Mouse (Mus musculus) liver, embryonic 15.5 days (tissue): Measurements from ENCODE around the gene Lman2l. TPM values are rescaled to one million over a fixed set of nuclear protein-coding genes. Genes with fewer than 3 reads are reported as not detected.

Source experiments
- ATAC-seq: fragments of 200-750 bp; cut with Nextera tagmentation; 2 replicates; pipeline ENCODE4 v1.8.0; 2017; ENCODE audit warnings: moderate number of reproducible peaks, mild to moderate bottlenecking, moderate library complexity; ENCODE audit not compliant: insufficient read depth
- H3K27ac ChIP-seq: fragments of 300-500 bp; sonication (generic); replicated peaks from 2 replicates; pipeline ENCODE4 v1.5.1; 2015; ENCODE audit warnings: mild to moderate bottlenecking, inconsistent platforms
- H3K27me3 ChIP-seq: fragments of 300-500 bp; sonication (generic); 2 replicates; pipeline ENCODE4 v1.6.1; 2015; ENCODE audit warnings: mild to moderate bottlenecking, inconsistent platforms
- H3K36me3 ChIP-seq: fragments of 300-500 bp; sonication (generic); replicated peaks from 2 replicates; pipeline ENCODE4 v1.6.1; 2015; ENCODE audit warnings: moderate library complexity, mild to moderate bottlenecking, inconsistent platforms
- H3K4me1 ChIP-seq: fragments of 300-500 bp; sonication (generic); replicated peaks from 2 replicates; pipeline ENCODE4 v1.6.1; 2015; ENCODE audit warnings: inconsistent platforms
- H3K4me2 ChIP-seq: fragments of 300-500 bp; sonication (generic); 2 replicates; pipeline ENCODE4 v1.6.1; 2015; ENCODE audit warnings: moderate library complexity, mild to moderate bottlenecking, inconsistent platforms
- H3K4me3 ChIP-seq: fragments of 300-500 bp; sonication (generic); replicated peaks from 2 replicates; pipeline ENCODE4 v1.5.1; 2015; ENCODE audit warnings: mild to moderate bottlenecking, inconsistent platforms
- H3K9ac ChIP-seq: fragments of 300-500 bp; sonication (generic); 2 replicates; pipeline ENCODE4 v1.6.1; 2015; ENCODE audit warnings: moderate library complexity, mild to moderate bottlenecking, inconsistent platforms
- H3K9me3 ChIP-seq: fragments of 300-500 bp; sonication (generic); replicated peaks from 2 replicates; pipeline ENCODE4 v1.6.1; 2016; ENCODE audit warnings: inconsistent platforms
- WGBS: fragments of 180-500 bp; shearing (Covaris S2); methylation state at CpG from one replicate; pipeline ENCODE4 v1.1.7; 2015; ENCODE audit warnings: mixed read lengths; ENCODE audit not compliant: insufficient replicate concordance; 5-methylcytosine and 5-hydroxymethylcytosine counted together
- polyA plus RNA-seq: library from polyadenylated mRNA; unstranded; fragments of >200 nt; fragmentation: Nextera tagmentation; extraction: Ambion mirVana; gene quantifications from 2 replicates; pipeline ENCODE4 v1.2.1, GENCODE M21; 2015

Gene Lman2l
- polyA plus RNA-seq = 12.6 and 14.3 TPM in 2 replicates

- Histone ChIP-seq H3K4me3 (peak within 1 kb of the TSS; percentile 96), H3K27me3 (no peaks in the 10 kb centered on the region), H3K36me3 (no peaks in the 10 kb centered on the region; the same call in 1 of the 2 replicates), H3K9ac (peak within 1 kb of the TSS; percentile 81), H3K27ac (peak within 1 kb of the TSS; percentile 73), H3K4me1 (peaks cover 12% of the 10 kb centered on the region), H3K9me3 (no peaks in the 10 kb centered on the region), H3K4me2 (peak within 1 kb of the TSS; percentile 95)
- WGBS = under 1% methylated on average over 57 of the region's 57 CpGs
- ATAC-seq = peak; percentile 99
These were observed at the start of gene Lman2l for GRCm38 (mm10) chr1:36444471-36445464. Gene Lman2l, minus strand, starts transcription at chr1:36445271.

GRCm38 (mm10) chr1:36493299-36493698 is 48.2 kb upstream of the Lman2l start:
- Histone ChIP-seq H3K4me3 (no peak overlapping the region), H3K36me3 (no peaks in the 10 kb centered on the region), H3K4me1 (no peaks in the 10 kb centered on the region), H3K4me2 (no peak overlapping the region), H3K9me3 (no peaks in the 10 kb centered on the region), H3K27ac (no peak overlapping the region), H3K9ac (no peak overlapping the region), H3K27me3 (no peaks in the 10 kb centered on the region)
- no peak for ATAC-seq
- 70% methylated on average over 6 of the region's 6 CpGs for WGBS

- Histone ChIP-seq H3K27me3 (no peaks in the 10 kb centered on the region), H3K4me1 (no peaks in the 10 kb centered on the region), H3K9ac (no peak overlapping the region), H3K4me2 (no peak overlapping the region), H3K9me3 (no peaks in the 10 kb centered on the region), H3K4me3 (no peak overlapping the region), H3K36me3 (no peaks in the 10 kb centered on the region), H3K27ac (no peak overlapping the region)
- ATAC-seq = no peak
- WGBS = 51% methylated on average over 9 of the region's 9 CpGs
These were observed 47.5 kb upstream of the Lman2l start for GRCm38 (mm10) chr1:36492416-36493139.

- H3K36me3 ChIP-seq = no peaks in the 10 kb centered on the region
- H3K4me3 ChIP-seq = no peak overlapping the region
- WGBS = 64% methylated on average over 6 of the region's 6 CpGs
- H3K27me3 ChIP-seq = no peaks in the 10 kb centered on the region
- H3K4me2 ChIP-seq = no peak overlapping the region
- no peaks in the 10 kb centered on the region for H3K4me1 ChIP-seq
- no peak overlapping the region for H3K27ac ChIP-seq
- ATAC-seq = no peak
- H3K9me3 ChIP-seq = no peaks in the 10 kb centered on the region
- no peak overlapping the region for H3K9ac ChIP-seq
These were observed 44.6 kb upstream of the Lman2l start for GRCm38 (mm10) chr1:36489661-36490060.

GRCm38 (mm10) chr1:36487111-36487510 is 42.0 kb upstream of the Lman2l start:
- Histone ChIP-seq H3K36me3 (no peaks in the 10 kb centered on the region), H3K9ac (no peak overlapping the region), H3K4me3 (no peak overlapping the region), H3K4me2 (no peak overlapping the region), H3K27me3 (no peaks in the 10 kb centered on the region), H3K9me3 (no peaks in the 10 kb centered on the region), H3K27ac (no peak overlapping the region), H3K4me1 (0 out of 2 replicates have a peak, but pooled peaks cover 4% of the 10 kb centered on the region)
- no peak for ATAC-seq
- WGBS = 78% methylated on average over 9 of the region's 9 CpGs

- Histone ChIP-seq H3K4me3 (no peak overlapping the region), H3K4me1 (0 out of 2 replicates have a peak, but pooled peaks cover 4% of the 10 kb centered on the region), H3K27ac (no peak overlapping the region), H3K4me2 (no peak overlapping the region), H3K9ac (no peak overlapping the region), H3K36me3 (no peaks in the 10 kb centered on the region), H3K9me3 (no peaks in the 10 kb centered on the region), H3K27me3 (no peaks in the 10 kb centered on the region)
- no peak for ATAC-seq
- WGBS = 57% methylated on average over 7 of the region's 7 CpGs
These were observed 40.0 kb upstream of the Lman2l start for GRCm38 (mm10) chr1:36485080-36485479.

GRCm38 (mm10) chr1:36483825-36484224 is 38.8 kb upstream of the Lman2l start:
- 0 out of 2 replicates have a peak, but pooled peaks cover 4% of the 10 kb centered on the region for H3K4me1 ChIP-seq
- no peak overlapping the region for H3K27ac ChIP-seq
- ATAC-seq = no peak
- no peak overlapping the region for H3K4me3 ChIP-seq
- no peak overlapping the region for H3K4me2 ChIP-seq
- H3K36me3 ChIP-seq = no peaks in the 10 kb centered on the region
- no peak overlapping the region for H3K9ac ChIP-seq
- no peaks in the 10 kb centered on the region for H3K27me3 ChIP-seq
- no peaks in the 10 kb centered on the region for H3K9me3 ChIP-seq
- 65% methylated on average over 4 of the region's 4 CpGs for WGBS

- H3K9ac ChIP-seq = no peak overlapping the region
- H3K4me2 ChIP-seq = no peak overlapping the region
- H3K27ac ChIP-seq = no peak overlapping the region
- no peaks in the 10 kb centered on the region for H3K36me3 ChIP-seq
- 75% methylated on average over 12 of the region's 12 CpGs for WGBS
- no peak for ATAC-seq
- no peaks in the 10 kb centered on the region for H3K9me3 ChIP-seq
- H3K4me3 ChIP-seq = no peak overlapping the region
- H3K27me3 ChIP-seq = no peaks in the 10 kb centered on the region
- H3K4me1 ChIP-seq = peaks cover 22% of the 10 kb centered on the region
These were observed 35.1 kb upstream of the Lman2l start for GRCm38 (mm10) chr1:36479903-36480899.

- Histone ChIP-seq H3K4me2 (no peak overlapping the region), H3K36me3 (no peaks in the 10 kb centered on the region), H3K9ac (no peak overlapping the region), H3K4me1 (peaks cover 32% of the 10 kb centered on the region), H3K4me3 (no peak overlapping the region), H3K27ac (no peak overlapping the region), H3K9me3 (no peaks in the 10 kb centered on the region), H3K27me3 (peaks cover 5% of the 10 kb centered on the region)
- 66% methylated on average over 2 of the region's 2 CpGs for WGBS
- no peak for ATAC-seq
These were observed 33.3 kb upstream of the Lman2l start for GRCm38 (mm10) chr1:36478343-36478795.

GRCm38 (mm10) chr1:36476426-36476825 is 31.4 kb upstream of the Lman2l start:
- no peak overlapping the region for H3K27ac ChIP-seq
- H3K36me3 ChIP-seq = no peaks in the 10 kb centered on the region
- H3K4me2 ChIP-seq = no peak overlapping the region
- no peak overlapping the region for H3K9ac ChIP-seq
- no peaks in the 10 kb centered on the region for H3K9me3 ChIP-seq
- H3K4me1 ChIP-seq = peaks cover 47% of the 10 kb centered on the region
- H3K27me3 ChIP-seq = peaks cover 24% of the 10 kb centered on the region
- no peak for ATAC-seq
- WGBS = 61% methylated on average over 7 of the region's 7 CpGs
- no peak overlapping the region for H3K4me3 ChIP-seq
